Mouse (Mus musculus) heart, postnatal 10 days (tissue): ENCODE measurements around the gene Chil4. TPM values are rescaled to one million over a fixed set of nuclear protein-coding genes. Genes with fewer than 3 reads are reported as not detected.
"Not testable (repeated sequence)": the region's sequence is repeated elsewhere in the genome, so short reads cannot be mapped to it uniquely, and the experiment has no call there.

Source experiments
- DNase-seq, 2 experiments: peaks; one replicate each; pipeline ENCODE4 v3.0.0; 2021
- intact Hi-C: fragments of 180-260 bp; cut with DNase I; formaldehyde crosslinking; loops from one replicate; pipeline ENCODE4 v1.15.1; 2025
- total RNA-seq, 2 experiments: library from RNA; stranded (reverse); gene quantifications; 2 replicates each; pipeline ENCODE4 v1.2.3; 2021

Gene Chil4
- not detected for total RNA-seq

DNA sequence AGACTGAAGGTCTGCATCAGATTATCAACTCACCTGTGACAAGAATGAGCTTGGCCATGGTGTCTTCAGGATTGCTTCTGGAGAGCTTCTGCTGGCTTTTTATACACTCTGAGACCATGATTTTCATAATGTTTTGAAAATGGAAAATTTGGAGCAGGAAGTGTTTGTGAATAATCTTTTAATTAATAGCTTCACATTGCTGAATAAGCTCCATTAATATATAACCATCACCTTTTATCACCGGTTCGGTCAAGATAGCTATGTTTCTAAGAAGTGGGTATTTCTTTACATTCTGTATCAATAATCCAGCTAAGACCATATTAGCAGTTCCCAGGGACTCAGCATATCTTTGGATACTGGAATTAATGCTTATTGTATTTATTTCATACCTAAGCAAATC is at the start of gene Chil4:
Gene Chil4, minus strand, starts transcription at position 101 of the 400 bp plus-strand sequence.
- intact Hi-C loops: no loop called here
- DNase-seq: no peak

- intact Hi-C loops: no loop called here
Measured at GRCm38 (mm10) chr3:106265854-106266253, 46.5 kb upstream of the Chil4 start.

DNA sequence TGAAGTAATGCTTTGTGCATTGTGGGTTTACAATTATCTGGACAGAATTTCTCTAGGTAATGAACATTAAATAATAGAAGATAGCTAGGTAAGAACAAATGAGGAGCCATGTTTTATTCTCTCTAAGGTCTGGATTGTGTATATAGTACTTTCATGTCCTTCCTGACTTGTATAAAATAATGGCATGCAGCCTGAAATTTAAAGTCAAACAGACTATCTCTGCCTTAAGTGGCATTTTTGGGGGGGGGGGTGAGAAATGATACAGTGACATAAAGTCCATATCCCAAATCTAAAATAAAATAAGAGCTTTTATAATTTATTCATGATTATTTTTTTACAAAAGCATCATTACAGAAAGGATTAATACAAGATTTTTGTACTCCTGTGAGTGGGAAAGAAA is 45.5 kb upstream of the Chil4 start:
- intact Hi-C loops: no loop called here
- no peak for DNase-seq

More at GRCm38 (mm10) chr3:106265854-106266253, 46.5 kb upstream of the Chil4 start:
- no peak for DNase-seq

- DNase-seq, intact Hi-C loops: not testable (repeated sequence)
Measured at GRCm38 (mm10) chr3:106257076-106257475, 37.8 kb upstream of the Chil4 start.

DNA sequence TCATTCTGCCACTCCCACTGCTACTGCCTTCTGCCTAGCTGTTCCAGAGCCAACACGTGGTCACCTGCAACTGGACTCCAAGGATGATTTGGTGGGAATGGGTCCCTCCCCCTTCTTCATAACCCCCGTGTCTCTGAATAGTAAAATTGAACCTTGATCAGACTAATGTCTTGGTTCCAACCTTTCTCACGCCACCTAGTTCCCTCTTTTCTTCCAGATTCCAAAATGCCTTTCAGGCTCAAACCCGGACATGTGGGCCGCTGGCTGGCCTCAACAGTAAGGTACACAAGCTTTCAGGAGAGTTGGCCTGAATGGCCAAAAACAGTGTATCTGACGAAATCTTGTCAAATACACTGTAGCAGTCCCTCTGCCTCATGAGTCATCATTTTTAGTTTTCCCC is 33.4 kb upstream of the Chil4 start:
- no peak for DNase-seq
- intact Hi-C loops: no loop called here

DNA sequence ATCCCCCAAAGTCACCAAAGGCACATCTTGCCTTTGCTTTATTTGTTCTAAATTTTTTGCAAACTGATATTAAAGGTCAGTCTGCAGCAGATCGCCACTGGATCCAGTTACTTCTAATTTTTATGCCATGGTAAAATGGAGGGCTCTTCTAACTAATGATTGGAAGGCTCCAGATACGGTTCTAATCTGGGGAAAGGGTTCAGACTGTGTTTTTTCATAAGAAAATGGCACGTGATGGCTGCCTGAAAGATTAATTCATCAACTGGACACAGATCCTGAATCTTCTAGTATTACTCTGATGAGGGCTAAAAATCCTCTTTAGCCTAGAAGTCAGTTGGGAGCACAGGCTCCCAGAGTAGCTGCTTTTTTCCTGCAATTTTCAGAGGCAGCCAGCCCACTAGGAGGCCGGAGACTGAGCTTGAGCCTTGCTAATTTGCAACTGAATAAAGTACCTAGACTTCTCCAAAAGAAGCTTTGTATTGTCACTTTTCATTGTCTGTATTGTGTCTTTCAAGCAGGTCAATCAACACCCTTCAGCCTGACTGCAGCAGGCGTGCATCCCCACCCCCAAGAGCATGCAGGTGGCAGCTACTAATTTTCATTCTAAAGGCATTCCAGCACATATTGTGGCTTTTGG is 31.6 kb upstream of the Chil4 start:
- intact Hi-C loops, DNase-seq: not testable (repeated sequence)

DNA sequence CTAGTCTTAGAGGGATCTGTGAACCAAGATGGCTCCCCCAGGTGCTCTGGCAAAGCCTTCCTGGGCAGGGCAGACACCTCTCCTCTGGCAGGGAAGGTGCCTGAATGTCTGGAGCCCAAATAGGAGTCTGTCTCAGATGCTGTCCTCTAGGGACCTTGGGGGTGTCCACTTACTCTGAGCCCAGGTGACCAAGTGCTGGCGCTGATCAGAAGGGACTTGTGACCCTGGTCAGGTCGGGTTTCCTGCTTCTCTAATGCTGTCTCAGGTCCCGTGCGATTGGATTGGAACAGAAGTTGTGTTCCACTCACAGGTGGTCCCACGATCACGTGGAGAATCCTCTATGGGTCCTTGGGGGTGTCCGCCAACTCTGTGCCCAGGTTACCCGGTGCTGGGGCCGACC is 28.1 kb upstream of the Chil4 start:
- DNase-seq, intact Hi-C loops: not testable (repeated sequence)

GRCm38 (mm10) chr3:106240210-106240609 is 20.9 kb upstream of the Chil4 start:
- intact Hi-C loops, DNase-seq: not testable (repeated sequence)

DNA sequence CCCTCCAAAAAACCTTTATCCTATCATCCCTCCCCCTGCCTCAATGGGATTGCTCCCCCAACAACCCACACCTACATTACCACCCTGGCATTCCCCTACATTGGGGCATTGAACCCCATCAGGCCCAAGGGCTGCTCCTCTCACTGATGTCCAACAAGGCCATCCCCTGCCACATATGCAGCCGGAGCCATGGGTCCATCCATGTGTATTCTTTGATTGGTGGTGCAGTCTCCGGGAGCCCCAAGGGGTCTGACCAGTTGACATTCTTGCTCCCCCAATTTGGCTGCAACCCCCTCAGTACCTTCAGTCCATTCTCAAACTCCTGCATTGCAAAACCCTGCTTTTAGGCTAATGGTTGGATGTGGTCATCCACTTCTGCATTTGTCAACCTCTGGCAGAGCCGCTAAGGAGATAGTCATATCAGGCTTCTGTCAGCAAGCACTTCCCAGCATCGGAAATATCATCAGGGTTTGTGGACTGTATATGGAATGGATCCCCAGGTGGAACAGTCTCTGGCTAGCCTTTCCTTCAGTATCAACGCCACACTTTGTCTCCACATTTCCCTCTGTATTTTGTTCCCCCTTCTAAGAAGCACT is 20.0 kb upstream of the Chil4 start:
- intact Hi-C loops: no loop called here
- DNase-seq: no peak

DNA sequence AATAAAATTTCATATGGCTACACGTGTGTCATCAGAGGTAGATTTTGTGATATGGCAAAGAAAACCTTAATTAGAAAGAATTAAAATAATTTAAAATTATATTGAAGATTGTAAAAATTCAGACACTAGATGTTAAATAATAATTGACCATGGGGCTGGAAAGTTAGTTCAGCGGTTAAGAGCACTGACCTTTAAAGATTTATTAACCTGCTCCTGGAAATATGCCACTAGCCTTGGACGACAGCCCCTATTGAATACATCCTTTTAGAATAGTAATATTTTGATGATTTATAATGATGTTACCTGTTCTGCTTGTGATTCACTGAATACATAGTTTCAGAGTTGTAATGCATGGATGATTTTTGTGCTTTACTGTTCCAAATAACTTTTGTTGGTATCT is 4.1 kb upstream of the Chil4 start:
- DNase-seq, intact Hi-C loops: not testable (repeated sequence)

GRCm38 (mm10) chr3:106221625-106222265 is 2.4 kb upstream of the Chil4 start:
- intact Hi-C loops: no loop called here
- DNase-seq: no peak

DNA sequence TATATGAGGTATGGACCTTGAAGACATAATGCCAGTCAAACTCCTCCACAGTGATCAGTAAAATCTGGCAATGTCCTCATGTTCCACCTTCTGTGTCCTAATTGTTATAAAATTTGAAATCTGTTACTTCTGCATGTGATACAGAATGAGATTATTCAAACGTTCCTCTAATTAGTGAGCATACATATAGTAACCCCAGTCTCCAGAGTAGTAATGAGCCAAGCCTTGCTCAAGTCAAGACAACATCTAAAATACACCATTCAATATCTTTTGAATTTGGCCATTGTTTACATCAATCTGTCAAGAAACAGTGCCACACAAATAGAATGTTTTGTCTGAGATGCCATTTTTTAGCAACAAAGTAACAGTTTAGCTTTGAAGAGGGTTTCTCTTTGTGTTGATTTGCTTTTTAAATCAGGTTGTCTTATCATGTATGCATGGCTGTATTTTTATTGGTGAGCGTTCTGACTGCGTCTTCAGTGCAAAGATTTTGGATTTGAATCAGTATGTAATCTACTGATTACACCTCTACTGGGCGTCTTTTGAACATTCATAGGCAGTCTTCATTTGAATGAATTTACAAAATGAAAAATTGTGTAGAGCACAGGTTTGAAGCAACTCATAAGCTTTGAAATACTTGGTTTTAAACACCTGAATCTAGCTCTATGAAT is 888 bp downstream of the Chil4 start:
- intact Hi-C loops, DNase-seq: not testable (repeated sequence)

- DNase-seq, intact Hi-C loops: not testable (repeated sequence)
Measured at GRCm38 (mm10) chr3:106198030-106198429, 21.3 kb downstream of the Chil4 start.

- DNase-seq, intact Hi-C loops: not testable (repeated sequence)
Measured at GRCm38 (mm10) chr3:106197246-106197645, 22.1 kb downstream of the Chil4 start.

- intact Hi-C loops: no loop called here
- no peak for DNase-seq
Measured at GRCm38 (mm10) chr3:106196276-106196675, 23.0 kb downstream of the Chil4 start.

- intact Hi-C loops: no loop called here
- DNase-seq: no peak
Measured at GRCm38 (mm10) chr3:106195486-106195885, 23.8 kb downstream of the Chil4 start.

DNA sequence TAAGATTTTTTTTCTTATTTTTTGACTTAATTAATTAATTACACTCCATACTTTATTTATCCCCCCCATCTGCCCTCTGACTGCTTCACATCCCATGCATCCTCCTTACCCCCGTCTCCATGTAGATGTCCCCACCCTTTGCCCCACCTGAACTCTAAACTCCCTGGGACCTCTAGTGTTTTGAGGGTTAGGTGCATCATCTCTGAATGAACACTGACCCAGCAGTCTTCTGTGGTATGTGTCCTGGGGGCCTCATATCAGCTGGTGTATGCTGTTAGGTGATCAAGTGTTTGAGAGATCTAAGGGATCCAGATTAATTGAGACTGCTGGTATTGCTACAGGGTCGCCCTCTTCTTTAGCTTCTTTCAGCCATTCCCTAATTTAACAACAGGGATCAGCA is 31.3 kb downstream of the Chil4 start:
- intact Hi-C loops: no loop called here
- no peak for DNase-seq

- no peak for DNase-seq
- intact Hi-C loops: no loop called here
Measured at GRCm38 (mm10) chr3:106177509-106178189, 41.7 kb downstream of the Chil4 start.

DNA sequence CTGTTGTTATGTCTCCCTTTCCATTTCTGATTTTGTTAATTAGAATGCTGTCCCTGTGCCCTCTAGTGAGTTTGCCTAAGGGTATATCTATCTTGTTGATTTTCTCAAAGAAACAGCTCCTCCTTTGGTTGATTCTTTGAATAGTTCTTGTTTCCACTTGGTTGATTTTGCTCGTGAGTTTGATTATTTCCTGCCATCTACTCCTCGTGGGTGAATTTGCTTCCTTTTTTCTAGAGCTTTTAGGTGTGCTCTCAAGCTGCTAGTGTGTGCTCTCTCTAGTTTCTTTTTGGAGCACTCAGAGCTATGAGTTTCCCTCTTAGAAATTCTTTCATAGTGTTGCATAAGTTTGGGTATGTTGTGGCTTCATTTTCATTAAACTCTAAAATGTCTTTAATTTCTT is 44.3 kb downstream of the Chil4 start:
- DNase-seq, intact Hi-C loops: not testable (repeated sequence)

GRCm38 (mm10) chr3:106172506-106172905 is 46.8 kb downstream of the Chil4 start:
- DNase-seq, intact Hi-C loops: not testable (repeated sequence)
